Mouse (Mus musculus) liver, adult 2 months (tissue): ENCODE data around the gene Mst1.

Experiments
- CTCF ChIP-seq: fragments of 200-500 bp; IDR thresholded peaks from 2 replicates; pipeline ENCODE4 v1.5.1; 2011; ENCODE audit warnings: low read depth, low read length, control low read depth
- POLR2A ChIP-seq: fragments of 200-500 bp; IDR thresholded peaks from 2 replicates; pipeline ENCODE4 v1.6.1; 2011; ENCODE audit warnings: low read length, control low read depth; ENCODE audit not compliant: insufficient read depth; ENCODE audit errors: extremely low read depth

DNA sequence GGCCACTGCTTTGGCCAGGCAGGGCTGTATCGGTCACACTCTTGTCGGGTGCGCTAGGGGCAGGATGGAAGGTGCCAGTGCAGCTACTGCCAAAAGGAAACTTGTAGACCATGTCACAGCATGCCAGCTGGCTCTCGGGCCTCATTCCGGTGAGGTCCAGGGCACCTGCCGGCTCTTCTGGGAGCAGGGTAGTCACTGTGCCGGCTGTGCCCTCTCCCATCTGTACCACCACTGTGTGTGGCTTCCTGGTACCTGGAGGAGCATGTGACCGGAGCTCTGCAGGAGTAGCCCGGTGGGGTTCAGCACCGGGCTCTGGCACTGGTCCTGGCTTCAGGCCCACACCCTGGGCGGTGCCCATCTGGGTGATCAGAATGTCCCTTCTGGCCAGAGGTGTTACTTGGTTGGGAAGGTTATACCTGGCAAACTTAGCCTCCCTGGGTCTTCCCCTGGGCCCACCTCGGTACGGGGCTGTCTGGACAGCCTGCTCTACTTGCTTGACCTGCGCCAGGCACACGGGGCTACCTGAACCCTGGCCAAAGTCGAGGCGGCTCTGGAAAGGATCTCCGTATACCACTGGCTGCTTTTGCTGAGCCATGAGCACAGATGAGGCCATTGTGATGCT is 32.6 kb downstream of the Mst1 start:
- TF ChIP-seq POLR2A = no peak
- no peak for TF ChIP-seq CTCF
